Comparison of ENCODE assay signal across 27 mouse cellular contexts in the genomic region with DNA sequence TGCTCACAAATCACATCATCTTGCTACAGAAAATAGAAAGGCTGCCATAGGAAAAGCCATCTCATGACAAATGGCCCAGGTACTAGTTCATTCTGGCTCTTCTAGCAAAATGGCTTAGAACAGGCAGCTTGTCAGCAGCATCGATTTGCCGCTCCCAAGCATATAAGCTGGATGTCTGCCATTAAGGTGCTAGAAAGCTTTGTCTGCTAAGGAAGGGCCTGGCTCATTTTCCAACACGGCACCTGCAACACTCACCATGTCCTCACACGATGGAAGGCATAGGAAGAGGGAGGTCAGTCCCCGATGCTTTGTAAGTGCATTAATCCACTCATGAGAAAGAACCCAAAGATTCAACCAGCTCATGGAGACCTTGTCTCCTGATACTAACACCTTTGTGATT. TPM values are rescaled to one million over a fixed set of nuclear protein-coding genes. Genes with fewer than 3 reads are reported as not detected.
"Had no signal": no experiment of that assay in that cellular context is flagged by ENCODE, and none has a peak within 500 bp of the region (broad histone marks: within the 10 kb centered on the region; RNA-seq: fewer than 3 reads in every experiment).

No protein-coding gene starts in this region.

- H3K4me2 ChIP-seq: heart, embryonic 12.5 days; hindbrain, embryonic 13.5 days; hindbrain, embryonic 15.5 days; intestine, embryonic 15.5 days; limb, embryonic 12.5 days; liver, embryonic 11.5 days; liver, embryonic 13.5 days; liver, embryonic 15.5 days had no signal

- H3K9me3 ChIP-seq: heart, embryonic 10.5 days; heart, embryonic 12.5 days; hindbrain, embryonic 13.5 days; hindbrain, embryonic 15.5 days; intestine, embryonic 15.5 days; limb, embryonic 10.5 days; limb, embryonic 12.5 days; liver, embryonic 13.5 days; liver, embryonic 15.5 days had no signal

- H3K4me1 ChIP-seq: heart, embryonic 12.5 days; hindbrain, embryonic 13.5 days; hindbrain, embryonic 15.5 days; intestine, embryonic 15.5 days; limb, embryonic 10.5 days; limb, embryonic 12.5 days; liver, embryonic 13.5 days; liver, embryonic 15.5 days had no signal

- H3K27me3 ChIP-seq: heart, embryonic 12.5 days; hindbrain, embryonic 13.5 days; hindbrain, embryonic 15.5 days; intestine, embryonic 15.5 days; limb, embryonic 12.5 days; liver, embryonic 13.5 days; liver, embryonic 15.5 days had no signal

- H3K36me3 ChIP-seq: heart, embryonic 10.5 days; heart, embryonic 12.5 days; hindbrain, embryonic 15.5 days; intestine, embryonic 15.5 days; limb, embryonic 10.5 days; liver, embryonic 13.5 days; liver, embryonic 15.5 days had no signal

- H3K9ac ChIP-seq: heart, embryonic 12.5 days; hindbrain, embryonic 13.5 days; hindbrain, embryonic 15.5 days; intestine, embryonic 15.5 days; limb, embryonic 12.5 days; liver, embryonic 13.5 days; liver, embryonic 15.5 days had no signal

- ATAC-seq: inflammation-experienced regulatory T-cells, adult 6 months; intestine, embryonic 15.5 days; intestine, postnatal 0 days had no signal

- H3K27ac ChIP-seq: gastrocnemius, adult 2 months; heart, embryonic 10.5 days; hindbrain, embryonic 13.5 days; hindbrain, embryonic 15.5 days; intestine, embryonic 15.5 days; layer of hippocampus, adult 2 months; left cerebral cortex, adult 2 months; limb, embryonic 10.5 days; limb, embryonic 12.5 days; liver, embryonic 13.5 days; liver, embryonic 15.5 days had no signal

- H3K4me3 ChIP-seq: gastrocnemius, adult 2 months; heart, embryonic 10.5 days; heart, embryonic 12.5 days; hindbrain, embryonic 13.5 days; hindbrain, embryonic 15.5 days; intestine, embryonic 15.5 days; layer of hippocampus, adult 2 months; left cerebral cortex, adult 2 months; limb, embryonic 10.5 days; limb, embryonic 12.5 days; liver, embryonic 13.5 days; liver, embryonic 15.5 days had no signal

- DNase-seq: gastrocnemius, adult 2 months; gastrocnemius, postnatal 10 days; gastrocnemius, postnatal 25 days; heart, adult 18-20 months; heart, postnatal 10 days; heart, postnatal 4 days; kidney, adult 18-20 months; kidney, adult 8-10 months; kidney, postnatal 10 days; kidney, postnatal 25 days; kidney, postnatal 4 days; liver; liver, embryonic 13.5 days had no signal

RNA-seq across cellular contexts. Expression of a gene that starts 53.3 kb away (rescaled TPM):
- total RNA-seq: granulocyte monocyte progenitor cell, adult 5-6 weeks had no signal
- polyA plus RNA-seq: inflammation-experienced regulatory T-cells, adult 6 months had no signal
